Mouse (Mus musculus): ENCODE measurements at regions not wholly inside any gene's neighbourhood (a gene's known extent, or its start where the extent isn't known, plus 50 kb on each side); places are given as distances from the start of the nearest gene placed in this dataset.

GRCm38 (mm10) chr4:55206226-55206625 is 143.6 kb upstream of the Rad23b start:
- TF ChIP-seq CTCF (IDR thresholded peaks at IDR 0.05; ENCODE audit: extremely low read depth, insufficient read depth, insufficient read length, insufficient replicate concordance) (no peak), POLR2A (IDR thresholded peaks at IDR 0.05; ENCODE audit: low read depth, low read length) (no peak)

Data from spleen, adult 2 months (tissue).